Mouse (Mus musculus) lung, postnatal 0 days (tissue): ENCODE results near the gene Smg6. TPM values are rescaled to one million over a fixed set of nuclear protein-coding genes. Genes with fewer than 3 reads are reported as not detected.

Experiments
- ATAC-seq: fragments of 200-750 bp; cut with Nextera tagmentation; 2 replicates; pipeline ENCODE4 v1.8.0; 2017; ENCODE audit warnings: moderate library complexity
- DNase-seq: peaks from one replicate; pipeline ENCODE4 v3.0.0-alpha.2; 2016; ENCODE audit warnings: low spot score
- H3K27ac ChIP-seq: fragments of 300-500 bp; sonication (generic); 2 replicates; pipeline ENCODE4 v1.5.1; 2014; ENCODE audit warnings: antibody characterized with exemption, mild to moderate bottlenecking, low read length, mixed read lengths
- H3K27me3 ChIP-seq: fragments of 300-500 bp; sonication (generic); replicated peaks from 2 replicates; pipeline ENCODE4 v1.6.1; 2014; ENCODE audit warnings: low read length, mixed read lengths; ENCODE audit not compliant: insufficient read depth
- H3K36me3 ChIP-seq: fragments of 300-500 bp; sonication (generic); 2 replicates; pipeline ENCODE4 v1.6.1; 2014; ENCODE audit warnings: low read length, mixed read lengths; ENCODE audit not compliant: insufficient read depth
- H3K4me1 ChIP-seq: fragments of 300-500 bp; sonication (generic); 2 replicates; pipeline ENCODE4 v1.6.1; 2014; ENCODE audit warnings: antibody characterized with exemption, low read depth, low read length, mixed read lengths; ENCODE audit not compliant: insufficient read depth
- H3K4me2 ChIP-seq: fragments of 300-500 bp; sonication (generic); replicated peaks from 2 replicates; pipeline ENCODE4 v1.6.1; 2014; ENCODE audit warnings: low read depth, mild to moderate bottlenecking, low read length, moderate library complexity, mixed read lengths
- H3K4me3 ChIP-seq: fragments of 300-500 bp; sonication (generic); 2 replicates; pipeline ENCODE4 v1.5.1; 2014; ENCODE audit warnings: low read depth, low read length
- H3K9ac ChIP-seq: fragments of 300-500 bp; sonication (generic); replicated peaks from 2 replicates; pipeline ENCODE4 v1.6.1; 2014; ENCODE audit warnings: low read depth, mild to moderate bottlenecking
- H3K9me3 ChIP-seq: fragments of 300-500 bp; sonication (generic); 2 replicates; pipeline ENCODE4 v1.6.1; 2016; ENCODE audit warnings: low read length, mixed read lengths
- CTCF ChIP-seq: IDR thresholded peaks from 2 replicates; pipeline ENCODE4 v1.5.1; 2016; ENCODE audit warnings: antibody characterized with exemption, mild to moderate bottlenecking
- EP300 ChIP-seq: IDR thresholded peaks from 2 replicates; pipeline ENCODE4 v1.6.1; 2016; ENCODE audit warnings: antibody characterized with exemption, mild to moderate bottlenecking, control low read depth
- WGBS: fragments of 180-500 bp; shearing (Covaris S2); extraction: QIAGEN DNeasy Blood & Tissue Kit; methylation state at CpG from one replicate; pipeline ENCODE4 v1.1.7; 2014; 5-methylcytosine and 5-hydroxymethylcytosine counted together
- polyA plus RNA-seq: library from polyadenylated mRNA; unstranded; fragments of >200 nt; fragmentation: Nextera tagmentation; extraction: Ambion mirVana; gene quantifications from 2 replicates; pipeline ENCODE4 v1.2.1, GENCODE M21; 2015

The Smg6 gene
- polyA plus RNA-seq, 1 experiment from 2014 or later = 9.9 TPM

GRCm38 (mm10) chr11:75062650-75063049 lies 137.0 kb downstream of the Smg6 start:
- WGBS = 93% methylated on average over 6 of the region's 6 CpGs
- Histone ChIP-seq H3K4me1 (no peaks in the 10 kb centered on the region), H3K9ac (no peak overlapping the region), H3K27ac (no peak overlapping the region), H3K9me3 (no peaks in the 10 kb centered on the region), H3K4me3 (no peak overlapping the region), H3K36me3 (no peaks in the 10 kb centered on the region), H3K4me2 (no peak overlapping the region), H3K27me3 (no peaks in the 10 kb centered on the region)
- no peak for DNase-seq
- no peak for TF ChIP-seq EP300
- TF ChIP-seq CTCF = no peak
- ATAC-seq = no peak

GRCm38 (mm10) chr11:75064266-75064665 lies 138.6 kb downstream of the Smg6 start:
- Histone ChIP-seq H3K27ac (no peak overlapping the region), H3K9ac (no peak overlapping the region), H3K36me3 (no peaks in the 10 kb centered on the region), H3K9me3 (no peaks in the 10 kb centered on the region), H3K27me3 (no peaks in the 10 kb centered on the region), H3K4me2 (no peak overlapping the region), H3K4me1 (no peaks in the 10 kb centered on the region), H3K4me3 (no peak overlapping the region)
- DNase-seq = no peak
- no peak for ATAC-seq
- WGBS = 96% methylated on average over 1 of the region's 1 CpGs
- TF ChIP-seq CTCF (no peak), EP300 (no peak)

GRCm38 (mm10) chr11:75071352-75071751 lies 145.7 kb downstream of the Smg6 start:
- Histone ChIP-seq H3K27me3 (no peaks in the 10 kb centered on the region), H3K4me2 (no peak overlapping the region), H3K27ac (no peak overlapping the region), H3K36me3 (no peaks in the 10 kb centered on the region), H3K4me1 (no peaks in the 10 kb centered on the region; the same call in 1 of the 2 replicates), H3K9ac (no peak overlapping the region), H3K9me3 (no peaks in the 10 kb centered on the region), H3K4me3 (no peak overlapping the region)
- no peak for ATAC-seq
- WGBS = 92% methylated on average over 3 of the region's 3 CpGs
- no peak for DNase-seq
- TF ChIP-seq CTCF = no peak
- no peak for TF ChIP-seq EP300

GRCm38 (mm10) chr11:75072932-75073625 lies 147.5 kb downstream of the Smg6 start:
- H3K4me2 ChIP-seq = no peak overlapping the region
- TF ChIP-seq EP300 = no peak
- TF ChIP-seq CTCF = no peak
- no peak overlapping the region for H3K27ac ChIP-seq
- DNase-seq (peak; percentile 43), ATAC-seq (no peak)
- no peaks in the 10 kb centered on the region for H3K27me3 ChIP-seq
- no peak overlapping the region for H3K9ac ChIP-seq
- no peak overlapping the region for H3K4me3 ChIP-seq
- WGBS = 37% methylated on average over 2 of the region's 2 CpGs
- no peaks in the 10 kb centered on the region for H3K9me3 ChIP-seq
- H3K4me1 ChIP-seq = no peaks in the 10 kb centered on the region; the same call in 1 of the 2 replicates
- H3K36me3 ChIP-seq = no peaks in the 10 kb centered on the region

- 69% methylated on average over 2 of the region's 2 CpGs for WGBS
- TF ChIP-seq CTCF (no peak), EP300 (no peak)
- H3K27ac ChIP-seq = no peak overlapping the region
- H3K9ac ChIP-seq = no peak overlapping the region
- H3K4me1 ChIP-seq = no peaks in the 10 kb centered on the region; the same call in 1 of the 2 replicates
- DNase-seq (no peak), ATAC-seq (no peak)
- H3K4me2 ChIP-seq = no peak overlapping the region
- H3K27me3 ChIP-seq = no peaks in the 10 kb centered on the region
- H3K36me3 ChIP-seq = no peaks in the 10 kb centered on the region
- no peaks in the 10 kb centered on the region for H3K9me3 ChIP-seq
- no peak overlapping the region for H3K4me3 ChIP-seq
Measured at GRCm38 (mm10) chr11:75073696-75074095, 148.1 kb downstream of the Smg6 start.

GRCm38 (mm10) chr11:75074543-75074942 lies 148.9 kb downstream of the Smg6 start:
- no peak for DNase-seq
- no peak for ATAC-seq
- Histone ChIP-seq H3K27me3 (no peaks in the 10 kb centered on the region), H3K9me3 (no peaks in the 10 kb centered on the region), H3K4me1 (no peaks in the 10 kb centered on the region; the same call in 1 of the 2 replicates), H3K9ac (no peak overlapping the region), H3K4me3 (no peak overlapping the region), H3K27ac (no peak overlapping the region), H3K4me2 (no peak overlapping the region), H3K36me3 (no peaks in the 10 kb centered on the region)
- WGBS = 44% methylated on average over 2 of the region's 2 CpGs
- no peak for TF ChIP-seq CTCF
- no peak for TF ChIP-seq EP300

- Histone ChIP-seq H3K4me3 (no peak overlapping the region), H3K9ac (no peak overlapping the region), H3K4me2 (no peak overlapping the region), H3K9me3 (no peaks in the 10 kb centered on the region), H3K4me1 (no peaks in the 10 kb centered on the region; the same call in 1 of the 2 replicates), H3K36me3 (no peaks in the 10 kb centered on the region), H3K27me3 (no peaks in the 10 kb centered on the region), H3K27ac (no peak overlapping the region)
- TF ChIP-seq EP300 (no peak), CTCF (no peak)
- ATAC-seq (no peak), DNase-seq (no peak)
- WGBS = 78% methylated on average over 2 of the region's 2 CpGs
Measured at GRCm38 (mm10) chr11:75078616-75079015, 153.0 kb downstream of the Smg6 start.
